Mouse (Mus musculus): ENCODE measurements around the gene Rgs12. TPM values are rescaled to one million over a fixed set of nuclear protein-coding genes. Genes with fewer than 3 reads are reported as not detected.

Gene Rgs12
- polyA plus RNA-seq, 1 experiment from 2014 or later = 52.7 TPM

GRCm38 (mm10) chr5:34972471-34972870 is 23.2 kb downstream of the Rgs12 start:
- no peaks in the 10 kb centered on the region for H3K9me3 ChIP-seq
- H3K4me1 ChIP-seq = peaks cover 3% of the 10 kb centered on the region; the same call in 1 of the 2 replicates
- no peak for ATAC-seq (replicated peaks)
- H3K27me3 ChIP-seq (replicated peaks) = no peaks in the 10 kb centered on the region
- H3K27ac ChIP-seq = no peak overlapping the region
- peaks cover 6% of the 10 kb centered on the region for H3K36me3 ChIP-seq (replicated peaks)
- no peak overlapping the region for H3K4me3 ChIP-seq
- WGBS = 89% methylated on average over 3 of the region's 3 CpGs
- H3K4me2 ChIP-seq = no peak overlapping the region
- H3K9ac ChIP-seq = no peak overlapping the region

GRCm38 (mm10) chr5:34973560-34974317 is 24.5 kb downstream of the Rgs12 start:
- no peak overlapping the region for H3K27ac ChIP-seq
- no peak overlapping the region for H3K9ac ChIP-seq
- peaks cover 13% of the 10 kb centered on the region for H3K36me3 ChIP-seq (replicated peaks)
- H3K4me3 ChIP-seq = no peak overlapping the region
- no peaks in the 10 kb centered on the region for H3K27me3 ChIP-seq (replicated peaks)
- WGBS = 86% methylated on average over 8 of the region's 8 CpGs
- peaks cover 3% of the 10 kb centered on the region; the same call in 1 of the 2 replicates for H3K4me1 ChIP-seq
- no peak for ATAC-seq (replicated peaks)
- no peak overlapping the region for H3K4me2 ChIP-seq
- no peaks in the 10 kb centered on the region for H3K9me3 ChIP-seq

DNA sequence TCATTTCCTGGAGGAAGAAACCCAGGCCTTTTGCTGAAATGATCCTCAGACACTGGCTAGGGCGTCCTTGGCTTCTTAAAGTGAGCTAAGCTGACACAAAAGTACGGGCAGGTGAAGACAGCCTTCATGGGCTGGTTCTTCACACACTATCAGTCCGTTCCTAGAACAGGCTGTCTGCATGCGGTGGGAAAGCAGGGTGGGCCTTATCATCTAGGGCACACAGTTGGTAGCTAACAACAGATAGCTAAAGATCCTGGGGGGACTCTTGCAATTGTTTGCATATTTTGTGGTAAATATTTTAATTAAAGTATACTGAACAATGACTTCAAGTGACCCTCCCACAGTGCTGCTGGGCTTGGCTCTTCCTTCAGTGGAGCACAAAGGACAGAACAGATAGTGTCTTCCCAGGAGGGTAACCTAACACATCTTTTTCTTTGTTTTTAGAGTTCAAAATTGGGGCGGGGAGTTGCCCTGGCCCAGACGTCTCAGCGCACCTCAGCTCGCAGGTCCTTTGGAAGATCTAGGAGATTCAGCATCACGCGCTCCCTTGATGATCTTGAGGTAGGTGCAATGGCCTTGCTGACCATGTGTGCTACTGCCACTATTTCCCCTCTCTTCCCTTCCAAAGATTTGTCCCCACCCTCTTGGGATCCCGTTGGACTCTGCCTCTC is 25.7 kb downstream of the Rgs12 start:
- peaks cover 13% of the 10 kb centered on the region for H3K36me3 ChIP-seq (replicated peaks)
- H3K9me3 ChIP-seq = no peaks in the 10 kb centered on the region
- H3K4me2 ChIP-seq = no peak overlapping the region
- no peak overlapping the region for H3K27ac ChIP-seq
- no peaks in the 10 kb centered on the region for H3K27me3 ChIP-seq (replicated peaks)
- 92% methylated on average over 11 of the region's 11 CpGs for WGBS
- ATAC-seq (replicated peaks) = no peak
- no peak overlapping the region for H3K4me3 ChIP-seq
- no peak overlapping the region for H3K9ac ChIP-seq
- peaks cover 6% of the 10 kb centered on the region; the same call in 1 of the 2 replicates for H3K4me1 ChIP-seq

DNA sequence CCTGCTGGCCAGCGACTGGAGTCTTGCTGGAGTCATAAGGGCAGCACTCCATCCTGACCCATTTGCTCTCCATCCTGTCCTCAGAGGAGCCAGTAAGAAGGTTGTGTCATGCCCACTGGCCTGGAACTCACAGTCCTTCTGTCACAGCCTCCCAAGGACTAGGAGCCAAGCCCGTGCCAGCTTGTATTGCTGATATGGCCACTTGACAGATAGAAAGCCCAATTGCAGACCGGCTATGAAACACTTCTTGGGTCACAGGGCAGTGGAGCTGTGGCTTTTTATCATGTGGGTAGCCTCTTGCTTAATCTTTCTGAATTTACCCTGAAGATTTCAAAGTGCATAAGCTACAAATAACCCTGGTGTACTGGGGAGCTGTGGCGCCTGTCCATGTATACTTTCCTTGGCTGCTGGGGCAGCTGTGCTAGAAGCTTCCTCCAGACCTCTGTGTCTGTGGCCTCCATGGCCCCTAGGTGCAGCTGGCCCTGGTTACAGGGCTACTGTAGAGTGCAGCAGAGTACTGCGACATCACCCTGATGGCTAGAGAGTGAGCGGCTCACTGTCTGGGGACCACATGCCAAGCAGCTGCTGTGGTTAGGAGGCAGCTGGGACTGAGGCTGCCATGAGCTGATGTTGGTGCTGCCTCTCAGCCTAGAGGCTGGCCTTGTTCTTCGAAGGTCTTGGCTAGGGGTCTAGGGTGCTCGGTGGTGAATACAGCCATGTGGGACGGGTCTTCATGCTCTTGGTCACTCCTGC is 27.5 kb downstream of the Rgs12 start:
- Histone ChIP-seq H3K27ac (no peak overlapping the region), H3K9ac (no peak overlapping the region), H3K4me1 (peaks cover 3% of the 10 kb centered on the region; the same call in 1 of the 2 replicates), H3K36me3 (replicated peaks) (peaks cover 13% of the 10 kb centered on the region), H3K4me3 (no peak overlapping the region), H3K27me3 (replicated peaks) (no peaks in the 10 kb centered on the region), H3K4me2 (no peak overlapping the region), H3K9me3 (no peaks in the 10 kb centered on the region)
- ATAC-seq (replicated peaks) = no peak
- WGBS = 93% methylated on average over 9 of the region's 9 CpGs

GRCm38 (mm10) chr5:34980099-34980498 is 30.9 kb downstream of the Rgs12 start:
- WGBS = 70% methylated on average over 6 of the region's 6 CpGs
- no peak for ATAC-seq (replicated peaks)
- Histone ChIP-seq H3K27ac (no peak overlapping the region), H3K9ac (no peak overlapping the region), H3K4me3 (no peak overlapping the region), H3K4me2 (no peak overlapping the region), H3K36me3 (replicated peaks) (peaks cover 13% of the 10 kb centered on the region), H3K27me3 (replicated peaks) (no peaks in the 10 kb centered on the region), H3K4me1 (peaks cover 3% of the 10 kb centered on the region; the same call in 1 of the 2 replicates), H3K9me3 (no peaks in the 10 kb centered on the region)

DNA sequence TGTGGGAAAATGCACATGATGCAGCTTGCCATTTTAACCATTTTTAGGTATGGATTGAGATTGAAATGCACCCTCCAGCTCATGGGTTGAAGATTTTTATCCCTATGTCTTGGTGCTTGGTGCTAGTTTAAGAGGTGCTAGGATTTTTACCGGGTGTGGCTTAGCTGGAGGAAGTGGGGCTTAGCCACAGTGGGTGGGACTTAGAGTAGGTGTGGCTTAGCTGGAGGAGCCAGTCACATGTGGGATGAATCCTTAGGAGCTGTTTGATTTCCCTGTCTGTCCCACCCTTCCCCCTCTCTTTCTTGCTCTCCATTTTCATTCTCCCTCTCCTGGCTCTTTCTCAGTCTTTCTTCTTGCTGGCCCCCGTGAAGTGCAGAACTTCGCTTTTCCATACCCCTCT is 32.5 kb downstream of the Rgs12 start:
- Histone ChIP-seq H3K9me3 (no peaks in the 10 kb centered on the region), H3K4me2 (no peak overlapping the region), H3K36me3 (replicated peaks) (peaks cover 7% of the 10 kb centered on the region; the same call in 1 of the 2 replicates), H3K9ac (no peak overlapping the region), H3K4me1 (peaks cover 3% of the 10 kb centered on the region; the same call in 1 of the 2 replicates), H3K4me3 (no peak overlapping the region), H3K27me3 (replicated peaks) (no peaks in the 10 kb centered on the region), H3K27ac (no peak overlapping the region)
- ATAC-seq (replicated peaks) = no peak
- 35% methylated on average over 3 of the region's 3 CpGs for WGBS

DNA sequence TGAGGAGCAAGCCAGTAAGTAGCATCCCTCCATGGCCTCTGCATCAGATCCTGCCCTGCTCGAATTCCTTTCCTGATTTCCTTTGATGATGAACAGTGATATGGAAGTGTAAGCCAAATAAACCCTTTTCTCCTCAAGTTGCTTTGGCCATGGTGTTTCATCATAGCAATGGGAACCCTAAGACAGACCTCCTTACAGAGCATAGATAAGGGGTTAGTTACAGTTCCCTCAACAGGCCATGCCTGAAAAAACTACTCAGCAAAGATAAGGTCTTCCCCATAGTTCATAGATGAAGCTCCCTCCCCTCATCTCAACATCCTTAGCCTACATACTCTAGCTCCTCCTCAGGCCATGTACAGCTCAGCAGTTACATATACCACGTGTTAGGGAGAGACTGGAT is 35.7 kb downstream of the Rgs12 start:
- no peak overlapping the region for H3K4me3 ChIP-seq
- H3K4me2 ChIP-seq = no peak overlapping the region
- no peak for ATAC-seq (replicated peaks)
- no peaks in the 10 kb centered on the region for H3K36me3 ChIP-seq (replicated peaks)
- H3K4me1 ChIP-seq = 0 out of 2 replicates have a peak, but pooled peaks cover 10% of the 10 kb centered on the region
- 79% methylated on average over 2 of the region's 2 CpGs for WGBS
- H3K27ac ChIP-seq = no peak overlapping the region
- no peak overlapping the region for H3K9ac ChIP-seq
- H3K27me3 ChIP-seq (replicated peaks) = no peaks in the 10 kb centered on the region
- no peaks in the 10 kb centered on the region for H3K9me3 ChIP-seq

DNA sequence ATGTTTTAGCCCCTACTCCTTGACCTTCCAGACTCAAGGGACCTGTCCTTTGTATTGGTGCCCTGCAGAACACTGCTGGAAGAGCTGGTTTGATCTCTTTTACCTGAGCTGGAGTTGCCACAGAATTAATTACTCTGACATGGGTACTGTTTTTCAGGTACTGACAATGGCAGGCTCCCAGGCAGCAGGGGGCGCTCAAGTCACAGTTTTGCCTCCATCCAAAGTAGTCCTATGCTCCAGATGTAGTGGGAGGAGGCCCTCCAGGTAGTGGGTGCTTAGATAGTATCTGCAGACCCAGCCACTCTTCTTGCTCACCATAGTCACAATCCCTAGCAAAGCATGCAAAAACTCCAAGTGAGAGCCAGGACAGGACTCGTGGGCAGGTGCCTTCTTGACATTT is 36.6 kb downstream of the Rgs12 start:
- Histone ChIP-seq H3K27ac (no peak overlapping the region), H3K4me3 (no peak overlapping the region), H3K27me3 (replicated peaks) (no peaks in the 10 kb centered on the region), H3K36me3 (replicated peaks) (no peaks in the 10 kb centered on the region), H3K4me1 (0 out of 2 replicates have a peak, but pooled peaks cover 10% of the 10 kb centered on the region), H3K4me2 (no peak overlapping the region), H3K9ac (no peak overlapping the region), H3K9me3 (no peaks in the 10 kb centered on the region)
- no peak for ATAC-seq (replicated peaks)
- 44% methylated on average over 2 of the region's 2 CpGs for WGBS

DNA sequence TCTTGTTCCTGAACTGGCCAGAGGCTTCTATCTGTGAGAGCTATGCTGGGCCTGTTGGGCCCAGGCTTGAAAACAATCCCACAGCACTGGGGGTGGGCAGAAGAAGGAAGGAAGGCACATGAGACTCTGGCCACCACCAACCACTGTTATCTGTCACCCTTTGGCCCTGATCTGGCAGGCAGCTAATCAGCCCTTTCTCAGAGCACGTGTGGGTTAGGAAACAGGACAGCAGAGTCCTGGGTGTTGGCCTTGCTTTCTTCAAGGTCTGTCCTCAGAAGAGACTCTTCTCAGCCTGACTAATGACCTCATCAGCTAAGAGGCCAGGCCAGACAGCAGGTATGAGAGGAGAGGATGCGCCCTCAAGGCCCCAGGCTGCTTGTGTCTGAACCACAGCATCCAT is 38.2 kb downstream of the Rgs12 start:
- WGBS = 84% methylated on average over 2 of the region's 2 CpGs
- no peak for ATAC-seq (replicated peaks)
- no peak overlapping the region for H3K4me3 ChIP-seq

DNA sequence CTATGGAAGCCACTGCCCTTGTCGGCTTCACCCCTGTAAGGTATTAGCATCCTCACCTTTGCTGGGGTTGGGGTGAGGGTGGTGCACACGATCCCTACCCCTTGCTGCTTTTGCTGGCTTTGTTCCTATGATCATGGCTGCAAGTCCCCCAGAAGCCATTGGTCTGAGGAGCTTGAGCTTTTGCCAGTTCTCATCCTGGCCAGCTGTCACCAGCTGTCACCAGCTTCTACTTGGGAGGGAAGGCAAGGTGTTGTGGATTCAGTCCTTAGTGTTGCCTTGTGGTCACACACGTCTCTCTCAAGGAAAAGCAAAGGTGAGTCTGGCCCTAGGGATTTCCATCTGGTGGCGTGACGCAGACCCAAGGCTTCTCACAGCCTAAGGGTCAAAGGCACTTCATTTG is 39.4 kb downstream of the Rgs12 start:
- no peak overlapping the region for H3K9ac ChIP-seq
- no peaks in the 10 kb centered on the region for H3K36me3 ChIP-seq (replicated peaks)
- 0 out of 2 replicates have a peak, but pooled peaks cover 10% of the 10 kb centered on the region for H3K4me1 ChIP-seq
- H3K9me3 ChIP-seq = no peaks in the 10 kb centered on the region
- no peak overlapping the region for H3K27ac ChIP-seq
- no peaks in the 10 kb centered on the region for H3K27me3 ChIP-seq (replicated peaks)
- WGBS = 86% methylated on average over 5 of the region's 5 CpGs
- ATAC-seq (replicated peaks) = no peak
- H3K4me3 ChIP-seq = no peak overlapping the region
- no peak overlapping the region for H3K4me2 ChIP-seq

More for the DNA sequence above, 38.2 kb downstream of the Rgs12 start:
- no peak overlapping the region for H3K9ac ChIP-seq
- no peaks in the 10 kb centered on the region for H3K36me3 ChIP-seq (replicated peaks)
- H3K9me3 ChIP-seq = no peaks in the 10 kb centered on the region
- H3K4me2 ChIP-seq = no peak overlapping the region
- H3K4me1 ChIP-seq = 0 out of 2 replicates have a peak, but pooled peaks cover 10% of the 10 kb centered on the region
- no peak overlapping the region for H3K27ac ChIP-seq
- no peaks in the 10 kb centered on the region for H3K27me3 ChIP-seq (replicated peaks)

GRCm38 (mm10) chr5:34989321-34989772 is 40.1 kb downstream of the Rgs12 start:
- no peaks in the 10 kb centered on the region for H3K27me3 ChIP-seq (replicated peaks)
- no peak overlapping the region for H3K27ac ChIP-seq
- 0 out of 2 replicates have a peak, but pooled peaks cover 10% of the 10 kb centered on the region for H3K4me1 ChIP-seq
- ATAC-seq (replicated peaks) = no peak
- H3K9me3 ChIP-seq = no peaks in the 10 kb centered on the region
- WGBS = 64% methylated on average over 12 of the region's 12 CpGs
- no peak overlapping the region for H3K9ac ChIP-seq
- H3K36me3 ChIP-seq (replicated peaks) = no peaks in the 10 kb centered on the region
- H3K4me2 ChIP-seq = no peak overlapping the region
- H3K4me3 ChIP-seq = no peak overlapping the region

DNA sequence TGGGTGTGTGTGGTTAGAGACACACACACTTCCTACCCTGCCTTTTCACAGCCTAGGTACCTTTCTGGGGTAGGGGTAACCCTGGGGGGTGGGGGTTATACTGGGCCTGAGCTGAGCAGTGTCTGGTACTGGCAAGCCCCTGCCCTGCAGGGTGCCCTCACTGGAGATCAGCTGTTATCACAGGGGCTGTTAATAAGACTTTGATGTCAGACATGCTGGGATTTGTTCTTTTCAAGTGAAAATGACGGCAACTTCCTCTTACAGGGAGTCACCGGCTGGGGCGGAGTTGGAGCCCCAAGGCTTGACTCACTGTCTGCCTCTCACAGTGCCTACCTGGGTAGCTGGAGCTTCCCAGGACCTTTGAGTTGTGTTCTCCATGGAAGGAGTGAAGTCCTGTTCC is 49.5 kb downstream of the Rgs12 start:
- H3K4me1 ChIP-seq = peaks cover 20% of the 10 kb centered on the region
- H3K9me3 ChIP-seq = no peaks in the 10 kb centered on the region
- no peak overlapping the region for H3K9ac ChIP-seq
- no peak overlapping the region for H3K4me2 ChIP-seq
- no peaks in the 10 kb centered on the region for H3K36me3 ChIP-seq (replicated peaks)
- H3K27me3 ChIP-seq (replicated peaks) = no peaks in the 10 kb centered on the region
- no peak for ATAC-seq (replicated peaks)
- H3K27ac ChIP-seq = no peak overlapping the region
- WGBS = 39% methylated on average over 3 of the region's 3 CpGs
- H3K4me3 ChIP-seq = no peak overlapping the region

All from midbrain, embryonic 15.5 days (tissue).